Mouse (Mus musculus) subcutaneous adipose tissue, adult 2 months (tissue): ENCODE data around the gene Setd6. TPM values are rescaled to one million over a fixed set of nuclear protein-coding genes. Genes with fewer than 3 reads are reported as not detected.

ENCODE experiments used
- polyA plus RNA-seq: library from polyadenylated mRNA; depleted of rRNA; stranded (reverse); fragments of >200 nt; gene quantifications from 2 replicates; pipeline ENCODE4 v1.2.3, GENCODE M21; 2012; ENCODE audit warnings: low replicate concordance; rRNA removed

Setd6 gene
- polyA plus RNA-seq, result 9.6 and 16.5 TPM in 2 replicates

DNA sequence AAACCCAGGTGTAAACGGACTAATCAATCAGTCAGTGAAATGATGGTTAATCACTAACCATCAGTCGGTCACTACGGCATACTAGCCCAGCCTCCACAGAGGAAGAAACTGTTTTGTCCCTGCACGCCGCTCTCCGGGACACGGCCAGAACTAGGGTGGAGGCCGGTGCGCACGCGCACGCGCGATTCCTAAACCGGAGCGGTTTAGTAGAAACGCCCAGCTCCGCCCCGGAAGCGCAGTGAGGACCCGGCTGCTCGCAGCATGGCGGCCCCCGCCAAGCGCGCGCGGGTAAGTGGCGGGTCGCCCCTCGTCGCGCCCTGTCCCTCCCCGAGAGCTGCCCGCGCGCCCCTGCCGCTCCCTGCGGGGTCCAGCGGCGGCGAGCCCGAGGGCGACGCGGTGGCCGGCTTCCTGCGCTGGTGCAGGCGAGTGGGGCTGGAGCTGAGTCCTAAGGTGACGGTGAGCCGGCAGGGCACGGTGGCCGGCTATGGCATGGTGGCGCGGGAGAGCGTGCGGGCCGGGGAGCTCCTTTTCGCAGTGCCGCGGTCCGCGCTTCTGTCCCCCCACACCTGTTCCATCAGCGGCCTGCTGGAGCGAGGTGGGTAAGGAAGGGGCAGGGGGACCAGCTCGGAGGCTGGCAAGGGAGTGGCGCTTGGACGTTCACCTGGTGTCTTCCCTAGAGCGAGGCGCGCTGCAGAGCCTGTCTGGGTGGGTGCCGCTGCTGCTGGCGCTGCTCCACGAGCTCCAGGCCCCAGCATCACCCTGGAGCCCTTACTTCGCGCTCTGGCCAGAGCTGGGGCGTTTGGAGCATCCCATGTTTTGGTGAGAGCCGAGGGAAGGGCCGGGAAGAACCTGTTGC lies at the start of gene Setd6:
Gene Setd6, plus strand, starts transcription at position 206 of the 856 bp plus-strand sequence.

DNA sequence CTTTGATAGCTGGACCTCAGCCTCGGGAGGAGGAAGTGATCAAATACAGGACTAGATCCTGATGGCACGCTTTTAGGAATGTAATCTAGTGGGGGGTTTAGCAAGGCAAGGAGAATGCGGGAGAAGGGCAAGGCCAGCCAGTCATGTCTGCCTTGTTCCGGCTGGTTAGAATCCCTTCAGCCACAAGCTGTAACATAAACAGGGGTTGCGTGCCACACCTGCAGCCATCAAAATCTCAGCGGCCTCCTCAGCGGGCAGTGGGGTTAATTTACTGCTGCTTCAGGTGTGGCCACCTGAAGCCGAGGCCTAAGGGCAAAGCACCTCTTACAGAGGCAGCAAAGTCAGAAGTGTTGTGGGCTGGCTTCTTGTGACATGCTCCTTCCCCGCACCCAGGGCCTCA lies 39.0 kb upstream of the Setd6 start, which contains the start of gene Ndrg4:
Gene Ndrg4, plus strand, starts transcription at position 350 of the 400 bp plus-strand sequence.

Other genes with a start within 250 kb of the Setd6 start
- 26.7 and 34.3 TPM in 2 replicates for gene Csnk2a2, start 225.8 kb upstream of the Setd6 start, polyA plus RNA-seq
- gene Ccdc113, start 181.8 kb upstream of the Setd6 start, polyA plus RNA-seq, result 0.27 TPM in 1 of 2 replicates, not detected in the other
- not detected in 2 replicates for gene Prss54, start 139.5 kb upstream of the Setd6 start, polyA plus RNA-seq
- gene Gins3, start 82.4 kb upstream of the Setd6 start, polyA plus RNA-seq, result 1.3 and 4.2 TPM in 2 replicates
- 18.1 and 46.3 TPM in 2 replicates for gene Ndrg4, start 38.9 kb upstream of the Setd6 start, polyA plus RNA-seq
- gene Cnot1, start 91.6 kb downstream of the Setd6 start, polyA plus RNA-seq, result 62.1 and 132 TPM in 2 replicates
- 33.5 and 44.4 TPM in 2 replicates for gene Sap18b, start 109.5 kb downstream of the Setd6 start, polyA plus RNA-seq
- 28.2 and 36.2 TPM in 2 replicates for gene Slc38a7, start 137.7 kb downstream of the Setd6 start, polyA plus RNA-seq
- 47.3 and 98.5 TPM in 2 replicates for gene Got2, start 172.7 kb downstream of the Setd6 start, polyA plus RNA-seq